Mouse (Mus musculus): ENCODE measurements around the gene Epn2. TPM values are rescaled to one million over a fixed set of nuclear protein-coding genes. Genes with fewer than 3 reads are reported as not detected.

Epn2 gene
- polyA plus RNA-seq, 1 experiment from 2014 or later, result 28.5 TPM

GRCm38 (mm10) chr11:61489085-61489484 is 90.4 kb downstream of the Epn2 start:
- Histone ChIP-seq H3K4me3 (replicated peaks) (no peak overlapping the region), H3K9ac (replicated peaks) (no peak overlapping the region), H3K27ac (no peak overlapping the region), H3K36me3 (peaks cover 66% of the 10 kb centered on the region), H3K4me2 (no peak overlapping the region), H3K27me3 (no peaks in the 10 kb centered on the region), H3K4me1 (replicated peaks) (peaks cover 48% of the 10 kb centered on the region), H3K9me3 (no peaks in the 10 kb centered on the region)
- 69% methylated on average over 2 of the region's 2 CpGs for WGBS
- no peak for ATAC-seq (ENCODE audit: insufficient number of reproducible peaks, insufficient read depth, low FRiP score, low TSS enrichment, low read depth)

- WGBS, result 92% methylated on average over 7 of the region's 7 CpGs
- Histone ChIP-seq H3K27ac (peak overlapping the region; percentile 100; the same call in 1 of the 2 replicates), H3K36me3 (peaks cover 65% of the 10 kb centered on the region), H3K9ac (replicated peaks) (no peak overlapping the region), H3K4me1 (replicated peaks) (peaks cover 55% of the 10 kb centered on the region), H3K9me3 (no peaks in the 10 kb centered on the region), H3K27me3 (no peaks in the 10 kb centered on the region), H3K4me3 (replicated peaks) (0 out of 2 replicates have a peak overlapping the region, but pooled peaks have one; percentile 43), H3K4me2 (no peak overlapping the region)
- no peak for ATAC-seq (ENCODE audit: insufficient number of reproducible peaks, insufficient read depth, low FRiP score, low TSS enrichment, low read depth)
These were observed 91.6 kb downstream of the Epn2 start for GRCm38 (mm10) chr11:61487936-61488335.

- no peak for ATAC-seq (ENCODE audit: insufficient number of reproducible peaks, insufficient read depth, low FRiP score, low TSS enrichment, low read depth)
- Histone ChIP-seq H3K36me3 (peaks cover 60% of the 10 kb centered on the region), H3K9me3 (no peaks in the 10 kb centered on the region), H3K4me1 (replicated peaks) (peaks cover 52% of the 10 kb centered on the region), H3K27ac (peak overlapping the region; percentile 100; the same call in 1 of the 2 replicates), H3K4me3 (replicated peaks) (peak overlapping the region; percentile 43), H3K4me2 (peak overlapping the region; percentile 68), H3K27me3 (no peaks in the 10 kb centered on the region), H3K9ac (replicated peaks) (no peak overlapping the region)
- 71% methylated on average over 2 of the region's 2 CpGs for WGBS
These were observed 92.1 kb downstream of the Epn2 start for GRCm38 (mm10) chr11:61487401-61487800.

DNA sequence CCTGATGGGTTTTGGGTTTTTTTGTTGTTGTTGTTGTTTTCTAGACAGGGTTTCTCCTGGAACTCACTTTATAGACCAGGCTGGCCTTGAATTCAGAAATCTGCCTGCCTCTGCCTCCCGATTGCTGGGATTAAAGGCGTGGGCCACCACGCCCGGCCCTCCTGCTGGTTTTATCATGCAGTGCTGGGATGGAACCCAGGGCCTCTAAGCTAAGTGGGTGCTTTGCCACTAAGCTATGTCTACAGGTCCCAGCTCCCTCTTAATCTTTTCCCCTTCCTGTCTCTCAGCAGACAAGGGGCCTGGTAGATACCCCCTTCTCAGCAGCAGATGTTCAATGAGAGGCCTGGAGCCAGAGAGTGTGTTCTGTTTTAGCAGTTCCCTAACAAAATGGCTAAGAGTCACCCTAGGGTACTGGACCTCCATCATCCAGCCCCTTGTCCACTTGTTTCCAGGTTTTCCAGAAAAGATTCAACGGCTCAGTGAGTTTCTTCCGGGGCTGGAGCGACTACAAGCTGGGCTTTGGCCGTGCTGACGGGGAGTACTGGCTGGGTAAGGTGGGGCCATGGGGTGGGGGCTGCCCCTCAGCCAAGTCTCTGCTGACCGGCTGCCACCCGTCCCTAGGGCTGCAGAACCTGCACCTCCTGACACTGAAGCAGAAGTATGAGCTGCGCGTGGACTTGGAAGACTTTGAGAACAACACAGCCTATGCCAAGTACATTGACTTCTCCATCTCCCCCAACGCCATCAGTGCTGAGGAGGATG is 92.8 kb downstream of the Epn2 start:
- Histone ChIP-seq H3K27ac (peak overlapping the region; percentile 100), H3K4me3 (replicated peaks) (peak overlapping the region; percentile 43), H3K36me3 (peaks cover 52% of the 10 kb centered on the region), H3K9ac (replicated peaks) (peak overlapping the region; percentile 54), H3K4me1 (replicated peaks) (peaks cover 56% of the 10 kb centered on the region), H3K27me3 (no peaks in the 10 kb centered on the region), H3K4me2 (peak overlapping the region; percentile 68), H3K9me3 (no peaks in the 10 kb centered on the region)
- no peak for ATAC-seq (ENCODE audit: insufficient number of reproducible peaks, insufficient read depth, low FRiP score, low TSS enrichment, low read depth)
- WGBS, result 88% methylated on average over 14 of the region's 14 CpGs

GRCm38 (mm10) chr11:61485541-61486457 is 93.7 kb downstream of the Epn2 start:
- peak overlapping the region; percentile 68 for H3K4me2 ChIP-seq
- 25% methylated on average over 22 of the region's 22 CpGs for WGBS
- peak overlapping the region; percentile 43 for H3K4me3 ChIP-seq (replicated peaks)
- peak overlapping the region; percentile 100 for H3K27ac ChIP-seq
- no peaks in the 10 kb centered on the region for H3K9me3 ChIP-seq
- peak overlapping the region; percentile 54 for H3K9ac ChIP-seq (replicated peaks)
- H3K4me1 ChIP-seq (replicated peaks), result peaks cover 61% of the 10 kb centered on the region
- H3K36me3 ChIP-seq, result peaks cover 44% of the 10 kb centered on the region
- 0 out of 2 replicates have a peak, but pooled peaks have one; percentile 0 for ATAC-seq (ENCODE audit: insufficient number of reproducible peaks, insufficient read depth, low FRiP score, low TSS enrichment, low read depth)
- no peaks in the 10 kb centered on the region for H3K27me3 ChIP-seq

DNA sequence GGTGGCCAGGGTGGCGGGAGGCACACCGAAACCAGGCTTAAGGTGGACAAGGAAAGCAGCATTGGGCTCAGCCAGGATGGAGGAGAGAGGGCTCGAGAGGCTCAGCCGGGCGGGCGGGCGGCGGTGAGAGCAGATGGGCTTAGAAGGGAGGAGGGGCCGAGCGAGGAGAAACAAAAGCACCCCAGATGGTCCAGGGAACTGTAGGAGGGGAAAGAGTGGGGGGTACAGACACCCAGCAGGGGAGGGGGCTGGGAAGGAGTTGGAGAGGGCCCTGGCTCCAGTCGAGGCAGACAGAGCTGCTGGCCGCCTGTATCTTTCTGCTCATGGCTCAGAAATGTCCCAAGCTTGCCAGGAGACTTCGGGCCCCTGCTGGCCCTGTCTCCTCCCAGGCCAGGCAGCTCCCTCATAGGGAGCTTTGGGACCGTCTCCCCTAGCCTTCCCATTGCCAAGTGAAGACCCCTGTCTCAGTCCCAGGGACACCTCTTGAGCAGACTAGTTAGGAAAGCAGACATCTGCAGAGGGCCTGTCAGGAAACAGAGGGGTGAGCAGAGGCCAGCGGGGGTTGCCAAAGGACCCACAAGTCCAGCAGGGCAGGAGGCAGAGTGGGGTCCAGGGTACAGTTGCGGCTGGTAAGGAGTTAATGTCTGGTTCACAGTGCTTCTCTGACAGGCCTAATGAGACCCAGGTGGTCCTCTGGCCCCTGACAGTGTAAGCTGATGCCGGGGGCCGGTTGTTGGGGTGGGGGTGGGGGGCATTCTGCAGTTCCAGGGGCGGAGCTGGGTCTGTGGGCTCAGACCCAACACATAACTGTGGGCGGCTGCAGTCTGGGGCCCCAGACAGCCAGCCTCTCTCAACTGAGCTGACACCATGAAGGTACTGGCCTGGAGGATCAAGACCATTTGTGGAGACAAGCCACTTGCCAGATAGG is 94.6 kb downstream of the Epn2 start, which contains the start of gene Mfap4:
TSS of gene Mfap4 (plus strand) at position 819 of the 928 bp plus-strand sequence.
- 6% methylated on average over 20 of the region's 20 CpGs for WGBS
- peaks cover 35% of the 10 kb centered on the region for H3K36me3 ChIP-seq

DNA sequence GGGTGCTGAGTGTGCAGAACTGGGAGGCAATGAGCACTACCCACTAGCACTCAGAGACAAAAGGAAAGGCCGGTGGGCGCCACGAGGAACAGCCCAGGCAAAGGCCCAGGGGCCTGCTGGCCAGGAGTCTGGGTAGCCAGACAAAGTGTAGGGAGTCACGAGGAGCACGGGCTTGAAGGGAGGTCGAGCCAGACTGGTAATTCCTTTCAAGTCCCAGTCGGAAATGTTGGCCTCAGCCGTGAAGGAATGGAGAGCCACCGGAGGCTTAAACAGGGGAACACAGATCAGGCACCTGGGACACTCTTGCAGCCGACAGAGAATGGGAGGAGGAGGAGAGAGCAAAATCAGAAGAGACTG is 95.3 kb downstream of the Epn2 start:
- Histone ChIP-seq H3K9ac (replicated peaks) (peak overlapping the region; percentile 56), H3K27ac (peak overlapping the region; percentile 100), H3K36me3 (peaks cover 28% of the 10 kb centered on the region), H3K27me3 (no peaks in the 10 kb centered on the region), H3K9me3 (no peaks in the 10 kb centered on the region), H3K4me2 (peak overlapping the region; percentile 68), H3K4me1 (replicated peaks) (peaks cover 60% of the 10 kb centered on the region), H3K4me3 (replicated peaks) (peak overlapping the region; percentile 43)
- WGBS, result 8% methylated on average over 10 of the region's 10 CpGs
- peak; percentile 11; the same call in 1 of the 2 replicates for ATAC-seq (ENCODE audit: insufficient number of reproducible peaks, insufficient read depth, low FRiP score, low TSS enrichment, low read depth)

More for the DNA sequence above, 94.6 kb downstream of the Epn2 start, which contains the start of gene Mfap4:
- peak within 1 kb of the TSS; percentile 56 for H3K9ac ChIP-seq (replicated peaks)
- peaks cover 60% of the 10 kb centered on the region for H3K4me1 ChIP-seq (replicated peaks)
- peak within 1 kb of the TSS; percentile 100 for H3K27ac ChIP-seq
- peak within 1 kb of the TSS; percentile 68 for H3K4me2 ChIP-seq
- H3K4me3 ChIP-seq (replicated peaks), result peak within 1 kb of the TSS; percentile 43
- no peaks in the 10 kb centered on the region for H3K9me3 ChIP-seq
- peak; percentile 95 for ATAC-seq (ENCODE audit: insufficient number of reproducible peaks, insufficient read depth, low FRiP score, low TSS enrichment, low read depth)
- H3K27me3 ChIP-seq, result no peaks in the 10 kb centered on the region

GRCm38 (mm10) chr11:61483226-61483845 is 96.2 kb downstream of the Epn2 start:
- H3K4me2 ChIP-seq, result no peak overlapping the region
- H3K4me3 ChIP-seq (replicated peaks), result no peak overlapping the region
- H3K27me3 ChIP-seq, result no peaks in the 10 kb centered on the region
- 22% methylated on average over 13 of the region's 13 CpGs for WGBS
- H3K9me3 ChIP-seq, result no peaks in the 10 kb centered on the region
- H3K4me1 ChIP-seq (replicated peaks), result peaks cover 60% of the 10 kb centered on the region
- no peak for ATAC-seq (ENCODE audit: insufficient number of reproducible peaks, insufficient read depth, low FRiP score, low TSS enrichment, low read depth)
- H3K36me3 ChIP-seq, result peaks cover 19% of the 10 kb centered on the region
- peak overlapping the region; percentile 100 for H3K27ac ChIP-seq
- no peak overlapping the region for H3K9ac ChIP-seq (replicated peaks)

GRCm38 (mm10) chr11:61481239-61482090 is 98.0 kb downstream of the Epn2 start:
- 0 out of 2 replicates have a peak overlapping the region, but pooled peaks have one; percentile 23 for H3K9ac ChIP-seq (replicated peaks)
- peak overlapping the region; percentile 35; the same call in 1 of the 2 replicates for H3K27ac ChIP-seq
- peaks cover under 1% of the 10 kb centered on the region; the same call in 1 of the 2 replicates for H3K36me3 ChIP-seq
- no peak for ATAC-seq (ENCODE audit: insufficient number of reproducible peaks, insufficient read depth, low FRiP score, low TSS enrichment, low read depth)
- H3K27me3 ChIP-seq, result no peaks in the 10 kb centered on the region
- no peak overlapping the region for H3K4me2 ChIP-seq
- H3K4me1 ChIP-seq (replicated peaks), result peaks cover 47% of the 10 kb centered on the region
- WGBS, result 56% methylated on average over 9 of the region's 9 CpGs
- no peak overlapping the region for H3K4me3 ChIP-seq (replicated peaks)
- no peaks in the 10 kb centered on the region for H3K9me3 ChIP-seq
